Mouse (Mus musculus) spleen, postnatal 14 days (tissue): ENCODE measurements around the gene Tmem220.

Experiments used
- DNase-seq, 2 experiments: peaks; one replicate each; pipeline ENCODE4 v3.0.0; 2021 to 2022; ENCODE audit warnings: low spot score in 2 of 2

Gene Tmem220

DNA sequence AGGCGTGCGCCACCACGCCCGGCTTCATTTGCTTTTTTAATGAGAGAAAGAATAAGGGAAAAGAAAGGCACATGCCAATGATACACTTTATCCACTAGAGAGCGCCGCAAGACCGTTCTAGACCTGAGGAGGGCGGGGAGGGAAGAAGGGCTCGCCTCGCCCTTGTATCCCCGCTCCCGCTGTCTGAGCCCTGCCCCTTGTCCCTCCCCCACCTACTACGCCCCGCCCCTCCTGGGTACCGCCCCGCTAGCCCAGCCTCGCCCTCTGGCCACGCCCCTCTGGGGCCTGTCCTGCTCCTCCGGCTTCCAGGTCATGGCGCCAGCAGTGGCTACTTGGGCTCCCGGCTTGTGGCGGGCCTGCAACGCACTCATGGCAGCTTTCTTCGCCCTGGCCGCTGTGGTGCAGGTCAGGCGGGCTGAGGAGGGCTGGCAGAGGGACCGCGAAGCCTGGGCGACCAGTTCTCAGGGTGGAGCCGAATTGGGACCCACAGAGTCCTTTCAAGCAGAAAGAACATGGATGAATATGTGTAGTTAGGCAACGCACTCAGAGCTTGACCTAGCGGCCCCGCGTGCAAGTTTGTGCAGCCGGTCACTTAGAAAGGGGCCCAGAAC is at the start of gene Tmem220:
Gene Tmem220, plus strand, starts transcription at position 288 of the 611 bp plus-strand sequence.
- DNase-seq: peak; percentile 86 to 90

- no peak for DNase-seq
Observed at GRCm38 (mm10) chr11:66975606-66976330, 49.2 kb upstream of the Tmem220 start.

DNA sequence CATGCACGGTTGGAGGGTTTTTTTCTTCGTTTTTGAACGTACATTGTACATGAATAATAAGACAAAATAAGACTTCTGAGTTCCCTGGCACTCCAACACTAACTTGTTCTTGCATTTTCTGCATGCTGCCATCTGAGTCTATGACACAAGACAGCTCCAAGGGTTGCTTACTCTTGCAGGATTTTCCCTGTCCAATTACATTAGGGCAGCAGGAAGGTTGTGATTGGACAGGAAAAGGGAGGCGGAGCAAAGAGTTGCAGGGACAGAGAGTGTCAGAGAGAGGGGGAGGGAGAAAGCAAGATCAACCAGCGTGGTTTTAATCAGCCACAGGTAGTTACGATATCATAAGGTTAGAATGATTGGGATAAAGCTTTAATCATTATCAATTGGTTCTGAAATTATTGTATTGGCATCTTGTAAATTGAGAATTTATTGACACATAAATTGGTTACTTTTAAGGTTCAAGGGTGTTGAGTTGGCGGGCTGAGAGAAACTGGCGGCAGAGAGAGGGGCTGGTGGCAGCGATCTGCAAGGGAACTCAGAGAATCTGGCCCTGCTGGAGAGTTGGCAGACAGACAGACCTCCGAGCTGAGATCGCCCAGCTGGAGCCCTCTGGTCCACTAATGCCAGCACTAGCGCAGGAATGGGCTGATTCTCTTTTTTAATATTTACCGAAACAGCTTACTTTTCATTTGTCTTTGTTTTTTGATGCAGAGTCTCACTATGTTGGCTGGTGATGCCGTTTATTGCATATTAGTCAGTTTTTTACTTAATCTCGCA is 43.4 kb upstream of the Tmem220 start:
- DNase-seq: no peak

DNA sequence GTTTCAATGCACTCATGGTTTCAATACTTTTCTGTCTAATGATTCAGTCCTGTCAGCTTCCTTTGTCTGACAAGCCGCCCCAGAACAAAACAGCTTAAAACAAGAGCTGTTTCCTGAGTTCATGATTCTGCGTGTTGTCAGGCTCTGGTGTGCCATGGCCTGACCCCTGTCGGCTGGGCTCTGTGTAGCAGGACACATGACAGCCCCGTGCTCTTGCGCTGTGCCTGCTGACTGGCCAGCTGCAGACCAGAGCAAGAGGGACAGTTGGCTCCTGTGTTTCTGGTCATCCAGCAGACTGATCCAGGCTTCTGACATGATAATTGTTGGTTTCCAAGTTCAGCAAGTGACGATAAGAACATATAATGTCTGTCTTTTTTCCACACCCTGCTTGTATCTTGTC is 42.2 kb upstream of the Tmem220 start:
- DNase-seq: peak in 1 of 2 experiments; percentile 31

DNA sequence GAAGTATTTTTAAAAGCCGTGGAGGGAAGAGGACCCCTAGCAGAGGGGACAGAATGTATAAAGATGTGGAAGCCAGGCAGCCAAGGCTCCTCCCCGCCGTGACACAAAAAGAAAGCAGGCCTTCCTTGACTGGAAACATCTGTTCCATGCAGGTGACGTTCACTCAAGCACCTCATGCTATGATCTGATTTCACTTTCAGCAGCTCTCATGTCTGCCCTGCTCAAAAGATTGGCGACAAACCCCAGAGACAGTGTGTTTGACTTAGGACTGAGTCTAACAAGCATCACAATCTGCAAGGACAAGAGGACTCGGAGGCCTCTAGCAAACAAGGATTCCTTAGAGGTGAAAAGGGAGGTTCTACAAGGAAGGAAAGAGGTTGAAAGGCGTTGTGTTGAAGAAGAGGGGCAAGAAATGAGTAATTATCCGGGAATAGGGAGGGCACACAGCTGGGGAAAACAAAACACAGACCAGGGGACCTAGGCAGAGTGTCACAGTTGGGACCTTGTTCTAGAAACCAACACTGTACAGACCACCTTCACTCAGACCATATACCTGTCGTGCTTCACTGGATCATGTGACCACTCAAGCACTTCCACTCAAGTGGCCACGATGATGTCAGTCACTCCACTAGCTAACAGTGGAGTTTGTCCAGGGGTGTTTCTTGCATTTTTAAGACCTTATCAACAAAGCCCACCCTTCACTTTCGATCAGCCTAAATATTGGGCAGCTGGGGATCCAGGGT is 41.4 kb upstream of the Tmem220 start:
- DNase-seq: no peak

GRCm38 (mm10) chr11:66984165-66985135 is 40.5 kb upstream of the Tmem220 start:
- DNase-seq: peak; percentile 27 to 49

DNA sequence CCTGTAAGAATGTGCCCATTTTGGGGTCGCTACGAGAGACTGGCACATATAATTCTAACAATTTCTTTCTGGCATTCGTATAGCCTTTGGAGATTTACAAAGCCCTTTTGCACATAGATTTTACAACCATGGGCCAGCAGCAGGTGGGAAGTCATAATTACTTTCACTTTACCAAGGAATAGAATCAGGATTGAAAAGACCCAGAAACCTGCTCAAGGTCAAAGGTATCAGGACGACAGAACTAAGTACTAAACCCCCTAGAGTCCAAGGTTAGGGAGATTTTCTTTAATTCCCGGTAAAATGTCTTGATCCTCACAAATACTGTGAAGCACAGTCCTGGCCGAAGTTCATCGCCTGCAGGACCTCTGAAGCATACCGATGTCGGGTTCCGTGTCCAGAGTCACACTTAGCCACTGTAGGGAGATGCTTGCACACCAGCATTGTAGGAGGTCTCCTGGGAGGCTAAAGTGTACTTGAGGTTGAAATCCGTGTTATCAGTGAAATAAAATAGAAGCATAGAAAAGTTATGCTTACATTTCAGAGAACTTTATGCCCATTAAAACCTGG is 39.7 kb upstream of the Tmem220 start:
- no peak for DNase-seq

- no peak for DNase-seq
Observed at GRCm38 (mm10) chr11:66992150-66992549, 32.8 kb upstream of the Tmem220 start.

DNA sequence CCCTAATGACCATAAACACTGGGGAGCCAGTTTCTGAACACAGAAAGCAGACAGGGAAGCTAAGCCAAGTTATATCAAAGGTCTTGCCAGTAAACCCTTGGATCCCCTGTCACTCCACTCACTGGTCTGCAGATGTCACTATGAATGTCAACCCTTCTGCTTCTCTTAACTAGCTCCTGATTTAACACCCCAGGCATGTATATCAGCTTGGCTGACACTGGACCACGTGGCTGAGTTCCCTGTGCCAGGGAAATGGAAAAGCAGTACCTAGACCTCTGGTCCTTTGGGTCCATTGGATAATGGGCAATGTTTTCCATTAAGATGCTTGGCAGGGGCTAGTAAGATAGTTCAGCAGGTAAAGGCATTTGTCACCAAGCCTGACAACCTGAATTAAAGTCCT is 31.3 kb upstream of the Tmem220 start:
- no peak for DNase-seq

GRCm38 (mm10) chr11:66996446-66996845 is 28.5 kb upstream of the Tmem220 start:
- no peak for DNase-seq

DNA sequence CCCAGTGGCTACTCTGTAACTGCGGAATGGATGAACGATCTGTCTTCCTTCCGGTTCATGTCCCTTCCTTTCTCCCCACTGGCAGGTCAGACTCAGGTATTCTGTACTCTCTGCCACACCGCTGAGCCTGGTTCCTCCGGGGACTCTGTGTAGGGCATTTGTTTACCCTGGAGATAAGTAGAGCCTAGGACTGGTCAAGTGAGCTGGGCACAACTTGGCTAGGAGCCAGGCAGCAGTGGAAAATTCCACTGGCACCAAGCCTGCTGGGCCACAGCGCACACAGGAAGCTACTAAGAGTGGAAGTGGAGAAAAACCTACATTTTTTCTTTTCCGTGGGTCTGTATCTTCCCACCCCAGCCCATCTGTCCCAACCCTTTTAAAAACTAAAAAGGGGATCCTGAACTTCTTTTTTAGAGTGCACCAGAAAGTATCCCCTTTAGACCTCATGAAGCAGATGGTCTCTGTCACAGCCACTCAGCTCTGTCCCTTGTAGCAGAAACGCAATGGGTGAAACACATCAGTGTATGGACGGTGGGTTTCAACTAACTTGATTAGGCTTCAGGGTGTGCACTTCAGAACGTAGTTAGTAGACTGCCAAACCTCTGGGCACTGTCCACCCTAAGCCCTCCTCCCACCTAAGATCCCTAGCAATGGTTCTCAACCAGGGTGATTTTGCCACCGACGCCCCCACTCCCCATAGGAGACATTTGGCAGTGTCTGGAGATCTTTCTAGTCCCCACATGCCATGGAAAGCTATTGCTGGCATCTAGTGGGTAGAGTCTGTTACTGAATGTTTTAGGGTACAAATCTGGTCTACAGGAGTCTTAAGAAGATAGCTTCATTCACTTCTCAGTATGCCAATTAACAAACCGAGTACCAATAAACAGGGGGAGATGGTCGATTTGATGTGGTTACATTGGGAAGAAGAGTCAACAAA is 26.2 kb upstream of the Tmem220 start:
- DNase-seq: no peak

GRCm38 (mm10) chr11:67000671-67001070 is 24.3 kb upstream of the Tmem220 start:
- no peak for DNase-seq

- DNase-seq: no peak
Observed at GRCm38 (mm10) chr11:67001717-67002116, 23.2 kb upstream of the Tmem220 start.

GRCm38 (mm10) chr11:67002911-67003310 is 22.0 kb upstream of the Tmem220 start:
- DNase-seq: no peak

GRCm38 (mm10) chr11:67007961-67008360 is 17.0 kb upstream of the Tmem220 start:
- no peak for DNase-seq

DNA sequence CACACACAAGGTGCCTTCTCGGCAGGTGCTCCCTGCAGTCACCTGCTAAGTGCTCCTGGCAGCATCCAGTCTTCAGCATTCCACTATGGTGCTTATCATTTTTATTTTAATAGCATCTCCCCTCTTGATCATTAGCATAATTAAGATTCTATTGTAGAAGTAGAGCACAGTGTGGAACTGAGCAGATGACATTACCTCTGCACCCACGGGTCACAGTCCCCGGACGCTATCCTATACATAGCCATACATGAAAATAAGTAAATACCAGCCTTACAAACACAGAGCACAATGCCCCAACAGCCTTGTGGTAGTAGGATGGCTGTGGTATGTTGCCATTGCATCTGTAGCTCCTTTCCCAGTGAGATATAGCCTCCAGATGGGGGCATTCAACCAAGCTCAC is 16.4 kb upstream of the Tmem220 start:
- DNase-seq: no peak

GRCm38 (mm10) chr11:67010430-67010829 is 14.5 kb upstream of the Tmem220 start:
- no peak for DNase-seq

- no peak for DNase-seq
Observed at GRCm38 (mm10) chr11:67011635-67012034, 13.3 kb upstream of the Tmem220 start.
